Mouse (Mus musculus) left cerebral cortex, postnatal 36 days (tissue): Measurements from ENCODE around the gene Vmn2r118. TPM values are rescaled to one million over a fixed set of nuclear protein-coding genes. Genes with fewer than 3 reads are reported as not detected.

Source experiments
- DNase-seq, 2 experiments: peaks; one replicate each; pipeline ENCODE4 v3.0.0; 2021 to 2022; ENCODE audit warnings: low spot score in 2 of 2, mixed read lengths in 1 of 2
- intact Hi-C: fragments of 180-260 bp; cut with DNase I; formaldehyde crosslinking; loops from one replicate; pipeline ENCODE4 v1.15.1; 2025
- total RNA-seq, 2 experiments: library from RNA; stranded (reverse); gene quantifications; 2 replicates each; pipeline ENCODE4 v1.2.3; 2021

Vmn2r118 gene
- not detected for total RNA-seq

DNA sequence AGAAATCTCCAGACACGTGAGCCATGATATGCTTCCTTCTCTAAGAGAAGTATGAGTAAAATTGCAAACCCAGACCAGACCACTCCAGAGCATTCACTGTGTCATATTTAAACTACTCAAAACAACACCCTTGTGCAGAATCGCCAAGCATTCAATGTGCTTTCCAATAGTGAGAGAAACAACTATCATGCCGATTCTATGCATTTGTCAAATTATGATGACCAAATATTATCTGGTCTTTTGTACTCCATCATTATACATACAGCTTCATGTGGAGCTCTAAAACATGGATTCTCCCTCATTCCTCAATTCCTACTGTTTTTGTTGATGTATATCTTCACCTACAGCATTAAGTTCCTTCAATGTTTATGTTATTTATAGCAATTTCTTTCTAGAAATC, at the start of gene Vmn2r118:
Gene Vmn2r118, minus strand, starts transcription at position 101 of the 400 bp plus-strand sequence.
- DNase-seq, result no peak
- intact Hi-C loops, result no loop called here

DNA sequence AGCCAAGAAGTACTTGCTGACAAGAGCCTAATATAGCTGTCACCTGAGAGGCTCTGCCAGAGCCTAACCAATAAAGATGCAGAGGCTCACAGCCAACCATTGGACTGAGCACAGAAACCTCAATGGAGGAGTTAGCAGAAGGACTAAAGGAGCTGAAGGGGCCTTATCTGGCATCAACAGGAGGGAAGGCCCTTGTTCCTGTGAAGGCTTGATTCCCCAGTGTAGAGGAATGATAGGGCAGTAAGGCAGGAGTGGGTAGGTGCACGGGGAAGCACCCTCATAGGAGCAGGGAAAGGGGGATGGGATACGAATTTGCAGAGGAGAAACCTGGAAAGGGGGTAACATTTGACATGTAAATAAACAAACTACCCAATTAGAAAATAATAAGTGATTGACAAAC, 36.1 kb upstream of the Vmn2r118 start:
- DNase-seq, result no peak
- intact Hi-C loops, result no loop called here

DNA sequence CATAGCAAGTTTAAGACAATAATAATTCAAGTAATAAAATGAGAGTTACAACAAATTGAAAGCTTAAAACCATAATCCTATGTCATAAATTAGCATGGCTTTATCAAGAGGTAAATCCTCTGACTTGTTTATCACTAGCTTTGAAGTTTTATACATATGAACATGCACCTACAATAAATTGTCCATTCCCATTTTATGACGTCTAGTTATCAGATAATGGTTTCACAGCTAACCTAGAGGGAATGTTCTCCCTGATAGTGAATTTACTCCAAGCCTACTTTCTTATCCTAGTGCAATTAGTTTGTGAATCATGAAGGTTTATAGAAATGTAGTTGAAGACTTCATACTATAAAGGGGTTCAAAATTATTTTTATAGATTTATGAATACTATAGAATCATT, 34.2 kb downstream of the Vmn2r118 start:
- intact Hi-C loops, result no loop called here
- DNase-seq, result no peak

DNA sequence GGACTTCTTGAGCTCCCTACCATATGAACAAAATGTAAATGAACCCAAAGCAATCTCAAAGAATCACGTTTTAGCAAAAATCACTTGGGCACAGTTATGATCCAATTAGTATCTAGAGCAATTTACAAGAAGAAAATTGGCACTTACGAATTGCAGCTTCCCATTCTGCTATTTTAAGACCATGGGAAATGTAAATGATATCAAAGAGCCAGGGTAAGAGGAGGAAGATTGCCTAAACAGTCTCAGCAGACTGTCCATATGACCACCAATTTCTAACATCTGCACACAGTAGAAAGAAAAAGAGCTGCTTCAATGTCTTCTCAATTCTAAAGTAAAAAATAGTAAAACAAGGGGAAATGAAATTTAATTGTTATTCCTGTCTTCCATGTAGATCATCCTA, 63.2 kb downstream of the Vmn2r118 start:
- no peak for DNase-seq
- intact Hi-C loops, result no loop called here

DNA sequence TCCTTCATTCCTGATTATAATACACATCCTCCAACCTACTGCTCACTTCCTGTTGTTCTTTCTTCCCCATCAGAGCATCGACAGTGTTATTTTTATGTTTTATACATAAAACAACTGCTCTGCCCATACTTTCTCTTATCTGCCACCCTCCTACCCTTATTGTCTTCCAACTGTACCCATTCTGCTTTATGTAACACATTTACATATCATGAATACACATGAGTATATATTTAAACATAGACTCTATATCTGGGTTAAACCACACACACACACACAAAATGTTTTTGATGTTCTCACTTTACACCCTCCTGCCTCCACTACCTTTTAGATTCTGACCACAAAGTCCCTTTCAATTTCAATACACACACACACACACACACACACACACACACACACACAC, 76.5 kb downstream of the Vmn2r118 start:
- intact Hi-C loops, result no loop called here
- no peak for DNase-seq

Other genes starting within 250 kb of the Vmn2r118 start
- 10 to 100 TPM; 45.5 to 49.2 TPM for gene St6gal2, start 179.8 kb downstream of the Vmn2r118 start, total RNA-seq
- 1 to 10 TPM; 4.6 to 6.6 TPM for gene Pot1b, start 87.4 kb upstream of the Vmn2r118 start, total RNA-seq
- under 1 TPM in 1 of 2 experiments, not detected in 1; 0.11 TPM for gene Adgre4, start 124.8 kb upstream of the Vmn2r118 start, total RNA-seq